ENCODE assay signal across 17 mouse cellular contexts in genomic region chr6:28279886-28280285, GRCm38 (mm10).
DNase-seq lines count a peak whose midpoint lies in the region; ATAC-seq lines count a peak whose summit lies in the region.
"Had no signal": no experiment of that assay in that cellular context is flagged by ENCODE, and none has a peak within 500 bp of the region (broad histone marks: within the 10 kb centered on the region; RNA-seq: fewer than 3 reads in every experiment).

No protein-coding gene starts in this region.

- H3K4me1 ChIP-seq in hindbrain, embryonic 13.5 days (replicated peaks) = no peaks in the 10 kb centered on the region
- H3K4me1 ChIP-seq: heart, embryonic 13.5 days had no signal

- H3K9me3 ChIP-seq in hindbrain, embryonic 13.5 days = no peaks in the 10 kb centered on the region

- no peaks in the 10 kb centered on the region for H3K27me3 ChIP-seq in hindbrain, embryonic 13.5 days
- H3K27me3 ChIP-seq: heart, embryonic 13.5 days had no signal

- no peak overlapping the region for H3K4me3 ChIP-seq in hindbrain, embryonic 13.5 days
- H3K4me3 ChIP-seq: heart, embryonic 13.5 days had no signal

- H3K4me2 ChIP-seq in hindbrain, embryonic 13.5 days = no peak overlapping the region
- H3K4me2 ChIP-seq: heart, embryonic 13.5 days; liver, embryonic 11.5 days; midbrain, embryonic 11.5 days had no signal

- no peak for ATAC-seq in erythroid progenitor cell, adult 5-6 weeks (replicated peaks; ENCODE audit: low FRiP score, poor library complexity, severe bottlenecking)
- no peak for ATAC-seq in hindbrain, embryonic 13.5 days (ENCODE audit: low FRiP score)
- ATAC-seq: hindbrain, embryonic 16.5 days; lung, postnatal 0 days; Patski had no signal

- H3K27ac ChIP-seq in hindbrain, embryonic 13.5 days = no peak overlapping the region
- H3K27ac ChIP-seq: heart, embryonic 13.5 days; kidney, postnatal 0 days had no signal

- intact Hi-C loops in left cerebral cortex, postnatal 36 days (cut with DNase I) = no loop called here

- DNase-seq in cerebellum, adult 18-20 months = peak; percentile 16 to 18
- peak; percentile 13 to 28 for DNase-seq in cerebellum, postnatal 25 days
- peak; percentile 87 for DNase-seq in layer of hippocampus, adult 9-11 months
- DNase-seq in left cerebral cortex, postnatal 36 days (ENCODE audit: low spot score in 2 of 2) = peak; percentile 55 to 75
- DNase-seq in thymus, postnatal 14 days = no peak
- no peak for DNase-seq in adrenal gland, adult 18-20 months (ENCODE audit: low spot score in 2 of 2)
- DNase-seq: adrenal gland, postnatal 36 days; retina, postnatal 1 day had no signal

- H3K36me3 ChIP-seq in hindbrain, embryonic 13.5 days = no peaks in the 10 kb centered on the region
- H3K36me3 ChIP-seq: heart, embryonic 13.5 days had no signal

- H3K9ac ChIP-seq in hindbrain, embryonic 13.5 days = no peak overlapping the region
- H3K9ac ChIP-seq: heart, embryonic 13.5 days had no signal

- 66% methylated on average over 2 of the region's 2 CpGs for WGBS in hindbrain, embryonic 13.5 days

Comparison
In these comparisons a context has a peak if more than half of its experiments do, and no peak if none do; other contexts are left out.
1. DNase-seq: peak in cerebellum, adult 18-20 months (2 of 2), cerebellum, postnatal 25 days (2 of 2), layer of hippocampus, adult 9-11 months (single experiment) and left cerebral cortex, postnatal 36 days (2 of 2); none in thymus, postnatal 14 days (single experiment) and adrenal gland, adult 18-20 months (0 of 2).